Comparison of ENCODE assay signal across 21 mouse cellular contexts in genomic region chr4:32245586-32245985, GRCm38 (mm10).
"Had no signal": no experiment of that assay in that cellular context is flagged by ENCODE, and none has a peak within 500 bp of the region (broad histone marks: within the 10 kb centered on the region; RNA-seq: fewer than 3 reads in every experiment).

No protein-coding gene starts in this region.

- H3K4me3 ChIP-seq: lung, embryonic 15.5 days; megakaryocyte, embryonic 14.5 days; midbrain, embryonic 13.5 days; midbrain, embryonic 15.5 days; myocyte; neural tube, embryonic 13.5 days; neural tube, embryonic 15.5 days had no signal

- H3K27ac ChIP-seq: lung, embryonic 15.5 days; macrophage; midbrain, embryonic 13.5 days; midbrain, embryonic 15.5 days; neural tube, embryonic 13.5 days; neural tube, embryonic 15.5 days had no signal

- H3K4me2 ChIP-seq: lung, embryonic 15.5 days; midbrain, embryonic 11.5 days; midbrain, embryonic 13.5 days; midbrain, embryonic 15.5 days; neural tube, embryonic 13.5 days; neural tube, embryonic 15.5 days had no signal

- H3K9me3 ChIP-seq: lung, embryonic 15.5 days; megakaryocyte, embryonic 14.5 days; midbrain, embryonic 13.5 days; midbrain, embryonic 15.5 days; neural tube, embryonic 13.5 days; neural tube, embryonic 15.5 days had no signal

- H3K9ac ChIP-seq: lung, embryonic 15.5 days; midbrain, embryonic 13.5 days; midbrain, embryonic 15.5 days; neural tube, embryonic 13.5 days; neural tube, embryonic 15.5 days had no signal

- H3K36me3 ChIP-seq: lung, embryonic 15.5 days; midbrain, embryonic 13.5 days; midbrain, embryonic 15.5 days; neural tube, embryonic 13.5 days; neural tube, embryonic 15.5 days had no signal

- H3K27me3 ChIP-seq: lung, embryonic 15.5 days; midbrain, embryonic 13.5 days; midbrain, embryonic 15.5 days; neural tube, embryonic 13.5 days; neural tube, embryonic 15.5 days had no signal

- DNase-seq: lung, adult 2 months; lung, postnatal 14 days; lung, postnatal 36 days; retina, postnatal 1 day; right cerebral cortex, adult 18-20 months; right cerebral cortex, postnatal 25 days; right cerebral cortex, postnatal 4 days; spleen, adult 18-20 months; thymus, adult 18-20 months; thymus, postnatal 14 days; thymus, postnatal 36 days had no signal

- ATAC-seq: lung, postnatal 0 days; midbrain, embryonic 13.5 days; midbrain, embryonic 15.5 days had no signal
